Comparison of ENCODE assay signal across 8 mouse cellular contexts in the genomic region with DNA sequence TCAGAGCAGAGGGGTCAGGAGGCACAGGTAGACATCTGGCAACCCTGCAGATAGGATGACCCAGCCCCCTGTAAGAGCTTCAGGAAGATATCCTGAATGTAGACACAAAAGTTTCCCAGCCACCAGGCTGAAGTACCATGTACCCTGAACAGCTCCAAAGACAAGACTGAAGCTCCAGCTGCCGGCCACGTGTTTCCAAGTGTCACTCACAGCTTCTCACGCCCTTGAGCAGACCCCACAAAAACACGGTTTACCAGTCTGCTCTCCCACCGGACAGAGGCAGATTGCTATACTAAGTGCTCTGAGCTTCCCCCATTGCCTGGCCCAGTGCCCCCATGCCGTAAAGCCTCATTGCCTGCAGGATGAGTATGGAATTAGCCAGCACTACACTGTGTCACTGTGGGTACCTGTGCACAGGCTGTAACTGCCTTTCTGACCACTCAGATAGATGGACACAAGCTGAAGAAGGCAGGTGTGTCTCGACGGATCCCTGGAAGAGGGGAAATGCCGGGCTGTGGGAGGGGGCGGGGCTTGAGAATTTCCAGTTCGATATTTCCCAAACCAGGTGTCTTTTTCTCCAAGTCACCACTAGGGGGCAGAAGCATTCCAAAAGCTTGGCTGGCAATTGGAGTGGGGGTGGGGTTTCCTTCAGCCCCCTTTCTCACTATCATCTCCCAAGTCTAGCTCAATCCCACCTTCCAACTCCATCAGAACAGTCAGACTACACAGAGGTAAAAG. TPM values are rescaled to one million over a fixed set of nuclear protein-coding genes. Genes with fewer than 3 reads are reported as not detected.
DNase-seq lines count a peak whose midpoint lies in the region; ATAC-seq and TF ChIP-seq lines count a peak whose summit lies in the region.

No protein-coding gene starts in this region.

- WGBS in spleen, adult 2 months = 41% methylated on average over 11 of the region's 11 CpGs
- 20% methylated on average over 11 of the region's 11 CpGs for WGBS in forebrain, embryonic 13.5 days

- no peak overlapping the region for H3K27ac ChIP-seq in spleen, adult 2 months (ENCODE audit: insufficient read depth, low read length)
- no peak overlapping the region; the same call in 1 of the 2 replicates for H3K27ac ChIP-seq in forebrain, embryonic 13.5 days

- no peak overlapping the region for H3K9ac ChIP-seq in forebrain, embryonic 13.5 days

- no peaks in the 10 kb centered on the region for H3K9me3 ChIP-seq in forebrain, embryonic 13.5 days (replicated peaks)

- no peaks in the 10 kb centered on the region for H3K27me3 ChIP-seq in spleen, adult 2 months (ENCODE audit: control insufficient read depth, insufficient read depth, low read length)
- no peaks in the 10 kb centered on the region for H3K27me3 ChIP-seq in forebrain, embryonic 13.5 days

- peak; percentile 47 to 85 for DNase-seq in adrenal gland, adult (ENCODE audit: inconsistent age in 2 of 2, low spot score in 1 of 2)
- no peak for DNase-seq in adrenal gland, postnatal 25 days
- peak in 1 of 2 experiments; percentile 27 for DNase-seq in spleen, adult 2 months (ENCODE audit: low read depth in 1 of 2, low spot score in 2 of 2)
- DNase-seq in spleen, adult 12 weeks (ENCODE audit: low spot score) = no peak
- peak; percentile 53 to 72 for DNase-seq in kidney, postnatal 36 days
- DNase-seq in mesoderm, embryonic 11.5 days (ENCODE audit: low read depth, low spot score) = peak; percentile 68
- no peak for DNase-seq in urinary bladder, postnatal 10 days (ENCODE audit: low spot score)

- H3K4me3 ChIP-seq in spleen, adult 2 months (ENCODE audit: extremely low read depth, insufficient read depth, insufficient read length) = no peak overlapping the region
- H3K4me3 ChIP-seq in forebrain, embryonic 13.5 days = no peak overlapping the region

- no peaks in the 10 kb centered on the region for H3K36me3 ChIP-seq in spleen, adult 2 months (ENCODE audit: control insufficient read depth, insufficient read depth, low read length)
- H3K36me3 ChIP-seq in forebrain, embryonic 13.5 days (ENCODE audit: poor library complexity, severe bottlenecking) = no peaks in the 10 kb centered on the region

- no peaks in the 10 kb centered on the region for H3K4me1 ChIP-seq in spleen, adult 2 months (ENCODE audit: control insufficient read depth, insufficient read depth, insufficient read length)
- peaks cover 50% of the 10 kb centered on the region for H3K4me1 ChIP-seq in forebrain, embryonic 13.5 days

- H3K4me2 ChIP-seq in forebrain, embryonic 13.5 days = 0 out of 2 replicates have a peak overlapping the region, but pooled peaks have one; percentile 3

- peak; percentile 44; the same call in 1 of the 2 replicates for TF ChIP-seq CTCF in spleen, adult 2 months (IDR thresholded peaks at IDR 0.05; ENCODE audit: extremely low read depth, insufficient read depth, insufficient read length, insufficient replicate concordance)

- no peak for TF ChIP-seq POLR2A in spleen, adult 2 months (IDR thresholded peaks at IDR 0.05; ENCODE audit: low read depth, low read length)

- ATAC-seq in forebrain, embryonic 13.5 days = no peak

RNA-seq across cellular contexts. Expression of gene Ccdc9b, which starts 1.8 kb away (rescaled TPM):
- 6.1 and 8.1 TPM in 2 replicates for total RNA-seq in adrenal gland, postnatal 25 days (2021)
- polyA plus RNA-seq in spleen, adult 2 months (2012; rRNA removed) = 2.6 and 3.1 TPM in 2 replicates
- polyA plus RNA-seq in forebrain, embryonic 13.5 days (2015; fragmentation: Nextera tagmentation; extraction: Ambion mirVana) = 1.5 and 2.0 TPM in 2 replicates

RNA-seq across cellular contexts. Expression of gene Phgr1, which starts 8.3 kb away (rescaled TPM):
- total RNA-seq in adrenal gland, postnatal 25 days (2021) = not detected in 2 replicates
- 0.28 and 0.36 TPM in 2 replicates for polyA plus RNA-seq in spleen, adult 2 months (2012; rRNA removed)
- polyA plus RNA-seq in forebrain, embryonic 13.5 days (2015; fragmentation: Nextera tagmentation; extraction: Ambion mirVana) = not detected in 2 replicates

RNA-seq across cellular contexts. Expression of gene Disp2, which starts 15.3 kb away (rescaled TPM):
- 23.0 and 37.8 TPM in 2 replicates for total RNA-seq in adrenal gland, postnatal 25 days (2021)
- 0.09 and 0.14 TPM in 2 replicates for polyA plus RNA-seq in spleen, adult 2 months (2012; rRNA removed)
- polyA plus RNA-seq in forebrain, embryonic 13.5 days (2015; fragmentation: Nextera tagmentation; extraction: Ambion mirVana) = 13.6 and 15.7 TPM in 2 replicates

RNA-seq across cellular contexts. Expression of gene Inafm2, which starts 18.7 kb away (rescaled TPM):
- 33.9 and 37.3 TPM in 2 replicates for total RNA-seq in adrenal gland, postnatal 25 days (2021)
- 8.7 and 12.1 TPM in 2 replicates for polyA plus RNA-seq in spleen, adult 2 months (2012; rRNA removed)
- polyA plus RNA-seq in forebrain, embryonic 13.5 days (2015; fragmentation: Nextera tagmentation; extraction: Ambion mirVana) = 26.3 and 27.0 TPM in 2 replicates

RNA-seq across cellular contexts. Expression of gene Plcb2, which starts 36.0 kb away (rescaled TPM):
- 0.76 and 2.1 TPM in 2 replicates for total RNA-seq in adrenal gland, postnatal 25 days (2021)
- polyA plus RNA-seq in spleen, adult 2 months (2012; rRNA removed) = 37.0 and 41.7 TPM in 2 replicates
- polyA plus RNA-seq in forebrain, embryonic 13.5 days (2015; fragmentation: Nextera tagmentation; extraction: Ambion mirVana) = 0.17 and 0.43 TPM in 2 replicates

Comparison
In these comparisons a context has a peak if more than half of its experiments do, and no peak if none do; other contexts are left out.
1. DNase-seq: peak in adrenal gland, adult (2 of 2), kidney, postnatal 36 days (2 of 2) and mesoderm, embryonic 11.5 days (single experiment); none in adrenal gland, postnatal 25 days (single experiment), spleen, adult 12 weeks (single experiment) and urinary bladder, postnatal 10 days (single experiment).
2. RNA of gene Disp2, which starts 15.3 kb away (polyA plus RNA-seq): 13.6 to 15.7 TPM in forebrain, embryonic 13.5 days; 0.09 to 0.14 TPM in spleen, adult 2 months; every median in the first group is over 10 times any median in the second.